Mouse (Mus musculus) hindbrain, postnatal 0 days (tissue): ENCODE measurements at regions not wholly inside any gene's neighbourhood (a gene's known extent, or its start where the extent isn't known, plus 50 kb on each side); places are given as distances from the start of the nearest gene placed in this dataset.

ENCODE experiments used
- ATAC-seq: fragments of 200-750 bp; cut with Nextera tagmentation; 2 replicates; pipeline ENCODE4 v1.8.0; 2017; ENCODE audit warnings: mild to moderate bottlenecking, moderate TSS enrichment, moderate library complexity
- DNase-seq: peaks from one replicate; pipeline ENCODE4 v3.0.0-alpha.2; 2015; ENCODE audit warnings: low spot score
- H3K27ac ChIP-seq: fragments of 300-500 bp; sonication (generic); 2 replicates; pipeline ENCODE4 v1.5.1; 2014; ENCODE audit warnings: mild to moderate bottlenecking
- H3K27me3 ChIP-seq: fragments of 300-500 bp; sonication (generic); 2 replicates; pipeline ENCODE4 v1.6.1; 2014; ENCODE audit warnings: low read length, mixed read lengths; ENCODE audit not compliant: insufficient read depth
- H3K36me3 ChIP-seq: fragments of 300-500 bp; sonication (generic); 2 replicates; pipeline ENCODE4 v1.6.1; 2014; ENCODE audit warnings: low read length, mixed read lengths; ENCODE audit not compliant: insufficient read depth
- H3K4me1 ChIP-seq: fragments of 300-500 bp; sonication (generic); 2 replicates; pipeline ENCODE4 v1.6.1; 2014; ENCODE audit warnings: antibody characterized with exemption, low read length, mixed read lengths; ENCODE audit not compliant: insufficient read depth
- H3K4me2 ChIP-seq: fragments of 300-500 bp; sonication (generic); 2 replicates; pipeline ENCODE4 v1.6.1; 2014; ENCODE audit warnings: low read depth, mild to moderate bottlenecking, low read length, moderate library complexity, mixed read lengths
- H3K4me3 ChIP-seq: fragments of 300-500 bp; sonication (generic); 2 replicates; pipeline ENCODE4 v1.5.1; 2014; ENCODE audit warnings: low read length
- H3K9ac ChIP-seq: fragments of 300-500 bp; sonication (generic); replicated peaks from 2 replicates; pipeline ENCODE4 v1.6.1; 2014; ENCODE audit warnings: mild to moderate bottlenecking, low read length, moderate library complexity, mixed read lengths
- H3K9me3 ChIP-seq: fragments of 300-500 bp; sonication (generic); 2 replicates; pipeline ENCODE4 v1.6.1; 2016; ENCODE audit warnings: low read length, mixed read lengths
- CTCF ChIP-seq: IDR thresholded peaks from 2 replicates; pipeline ENCODE4 v1.5.1; 2016; ENCODE audit warnings: antibody characterized with exemption, control low read depth, low read depth
- WGBS: fragments of 180-500 bp; shearing (Covaris S2); extraction: QIAGEN DNeasy Blood & Tissue Kit; methylation state at CpG from one replicate; pipeline ENCODE4 v1.1.7; 2014; 5-methylcytosine and 5-hydroxymethylcytosine counted together

DNA sequence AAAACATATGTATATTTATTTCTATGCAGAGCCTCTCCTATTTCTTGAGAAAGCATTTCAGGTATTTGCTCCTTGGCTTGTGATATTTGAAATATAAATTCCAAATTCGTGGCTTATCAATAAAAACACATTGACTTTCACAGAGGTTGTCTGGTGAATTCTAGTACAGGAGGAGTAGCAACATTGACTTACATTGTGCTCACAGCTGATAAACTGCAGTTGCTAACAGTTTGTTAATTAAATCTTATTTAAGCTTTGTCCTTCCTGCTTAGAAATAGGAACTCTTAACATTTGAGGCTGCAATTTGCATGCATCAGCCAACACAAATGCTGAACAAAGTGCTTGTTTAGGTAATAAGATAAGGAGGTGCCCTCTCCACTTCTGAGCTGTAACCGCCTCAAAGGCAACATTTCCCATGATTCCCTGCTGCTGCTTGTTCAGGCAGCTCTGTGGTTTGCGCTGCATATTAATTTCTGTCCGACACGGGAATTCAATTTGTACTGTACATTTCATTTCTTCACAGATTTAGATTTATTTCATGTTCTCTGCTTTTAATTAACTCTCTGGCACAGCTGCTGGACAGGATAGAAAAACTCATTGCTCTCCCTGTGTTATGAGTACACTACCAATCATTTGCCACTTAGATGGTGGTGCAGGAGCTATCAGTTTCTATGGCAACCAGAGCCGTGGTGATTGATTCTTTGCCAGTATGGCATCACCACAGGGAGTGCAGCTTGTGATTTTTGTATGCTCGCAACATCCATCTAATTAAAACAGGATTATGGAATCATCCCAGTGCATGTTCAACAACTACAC is 219.0 kb downstream of the Zfp352 start:
- Histone ChIP-seq H3K9me3 (no peaks in the 10 kb centered on the region), H3K36me3 (no peaks in the 10 kb centered on the region), H3K4me1 (no peaks in the 10 kb centered on the region), H3K4me3 (peak overlapping the region; percentile 4; the same call in 1 of the 2 replicates), H3K27ac (no peak overlapping the region), H3K9ac (no peak overlapping the region), H3K4me2 (peak overlapping the region; percentile 43), H3K27me3 (no peaks in the 10 kb centered on the region)
- DNase-seq (peak; percentile 86), ATAC-seq (peak; percentile 98)
- 22% methylated on average over 7 of the region's 7 CpGs for WGBS
- TF ChIP-seq CTCF, result no peak

DNA sequence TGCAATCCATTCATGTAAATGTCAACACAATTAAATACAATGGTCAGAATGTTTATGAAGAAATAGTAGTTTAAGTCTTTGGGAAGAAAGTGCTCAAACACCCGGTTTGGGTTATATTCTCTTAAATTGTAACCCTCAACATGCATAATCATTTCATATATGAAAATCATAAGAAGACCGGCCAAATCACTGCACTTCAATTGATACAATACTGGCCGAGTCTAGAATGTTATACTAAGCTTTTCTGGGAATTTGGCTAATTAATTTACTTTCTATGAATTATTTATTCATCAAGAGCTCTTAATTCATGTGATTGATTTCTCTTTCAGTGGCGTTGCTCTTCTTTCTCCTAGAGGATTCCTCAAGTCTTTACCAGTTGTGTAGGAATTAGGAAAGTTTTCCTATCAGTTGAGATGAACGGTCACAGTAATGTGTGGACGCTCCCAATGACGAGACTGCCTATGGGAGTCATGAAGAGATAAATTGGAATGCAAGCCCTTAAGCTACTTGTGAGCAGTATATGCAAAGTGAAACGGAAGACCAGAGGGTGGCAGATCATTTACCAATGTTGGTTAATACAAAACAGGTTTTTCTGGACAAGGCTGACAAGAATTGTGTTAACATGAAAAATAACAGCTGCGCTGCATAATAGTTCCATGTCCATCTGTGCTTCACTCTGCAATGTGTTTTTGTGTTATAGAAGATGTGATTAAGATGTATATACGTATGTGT is 219.7 kb downstream of the Zfp352 start:
- Histone ChIP-seq H3K9me3 (no peaks in the 10 kb centered on the region), H3K27me3 (no peaks in the 10 kb centered on the region), H3K36me3 (no peaks in the 10 kb centered on the region), H3K4me1 (no peaks in the 10 kb centered on the region), H3K4me2 (peak overlapping the region; percentile 43), H3K9ac (no peak overlapping the region), H3K4me3 (no peak overlapping the region), H3K27ac (no peak overlapping the region)
- peak; percentile 7 for DNase-seq
- no peak for ATAC-seq
- no peak for TF ChIP-seq CTCF
- WGBS, result 50% methylated on average over 10 of the region's 10 CpGs

DNA sequence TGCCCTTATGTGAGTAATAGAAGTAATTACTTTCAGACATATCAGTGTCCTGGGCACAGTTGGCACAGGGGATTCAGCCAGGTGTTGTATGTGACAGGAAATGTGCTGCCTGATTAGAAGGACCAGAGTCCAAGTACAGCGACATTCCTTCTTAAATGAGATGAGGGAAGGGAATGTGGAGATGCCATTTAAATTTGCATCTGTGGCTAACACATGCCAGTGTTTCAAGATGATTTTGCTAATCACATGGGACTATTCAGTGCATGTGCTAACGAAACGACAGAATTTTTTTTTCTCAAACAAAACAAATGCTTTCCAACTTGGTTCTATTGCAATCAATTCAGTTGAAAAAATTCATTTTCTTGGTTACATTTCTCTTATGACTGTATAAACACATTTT is 226.6 kb downstream of the Zfp352 start:
- ATAC-seq, result no peak
- Histone ChIP-seq H3K36me3 (no peaks in the 10 kb centered on the region), H3K27me3 (no peaks in the 10 kb centered on the region), H3K4me1 (no peaks in the 10 kb centered on the region), H3K27ac (no peak overlapping the region), H3K4me3 (no peak overlapping the region), H3K9me3 (no peaks in the 10 kb centered on the region), H3K9ac (no peak overlapping the region), H3K4me2 (no peak overlapping the region)
- no peak for TF ChIP-seq CTCF
- 59% methylated on average over 3 of the region's 3 CpGs for WGBS
- DNase-seq, result no peak

- H3K4me3 ChIP-seq, result no peak overlapping the region
These were observed 234.0 kb downstream of the Zfp352 start for GRCm38 (mm10) chr4:90452576-90452975.

GRCm38 (mm10) chr4:90453029-90453428 is 234.4 kb downstream of the Zfp352 start:
- no peak for DNase-seq

More at GRCm38 (mm10) chr4:90452576-90452975, 234.0 kb downstream of the Zfp352 start:
- no peak for TF ChIP-seq CTCF
- Histone ChIP-seq H3K4me2 (no peak overlapping the region), H3K27me3 (no peaks in the 10 kb centered on the region), H3K4me1 (no peaks in the 10 kb centered on the region), H3K9me3 (no peaks in the 10 kb centered on the region), H3K9ac (no peak overlapping the region), H3K36me3 (no peaks in the 10 kb centered on the region), H3K27ac (no peak overlapping the region)
- ATAC-seq (no peak), DNase-seq (no peak)

GRCm38 (mm10) chr4:90496891-90497610 is 278.4 kb downstream of the Zfp352 start:
- Histone ChIP-seq H3K4me1 (no peaks in the 10 kb centered on the region), H3K9me3 (no peaks in the 10 kb centered on the region), H3K4me3 (no peak overlapping the region), H3K27ac (no peak overlapping the region), H3K9ac (no peak overlapping the region), H3K36me3 (no peaks in the 10 kb centered on the region), H3K27me3 (no peaks in the 10 kb centered on the region), H3K4me2 (no peak overlapping the region)
- DNase-seq (no peak), ATAC-seq (no peak)
- WGBS, result 90% methylated on average over 5 of the region's 5 CpGs
- TF ChIP-seq CTCF, result no peak

More at GRCm38 (mm10) chr4:90453029-90453428, 234.4 kb downstream of the Zfp352 start:
- Histone ChIP-seq H3K27me3 (no peaks in the 10 kb centered on the region), H3K4me3 (no peak overlapping the region), H3K4me2 (no peak overlapping the region), H3K9me3 (no peaks in the 10 kb centered on the region), H3K27ac (no peak overlapping the region), H3K36me3 (no peaks in the 10 kb centered on the region), H3K9ac (no peak overlapping the region), H3K4me1 (no peaks in the 10 kb centered on the region)
- ATAC-seq, result no peak
- WGBS, result 85% methylated on average over 3 of the region's 3 CpGs
- TF ChIP-seq CTCF, result no peak
